ENCODE assay signal across 8 mouse cellular contexts in genomic region chr11:58307411-58308080, GRCm38 (mm10). TPM values are rescaled to one million over a fixed set of nuclear protein-coding genes. Genes with fewer than 3 reads are reported as not detected.
DNase-seq lines count a peak whose midpoint lies in the region; ATAC-seq and TF ChIP-seq lines count a peak whose summit lies in the region.

No protein-coding gene starts in this region.

- H3K36me3 ChIP-seq in CH12.LX (replicated peaks in 1 of 2; ENCODE audit: control insufficient read depth in 1 of 2, insufficient read depth in 1 of 2, low read length in 1 of 2) = peaks cover 3 to 38% of the 10 kb centered on the region in 2 experiments
- H3K36me3 ChIP-seq in heart, postnatal 0 days (replicated peaks; ENCODE audit: control insufficient read depth, insufficient read depth, low read length) = no peaks in the 10 kb centered on the region
- no peaks in the 10 kb centered on the region for H3K36me3 ChIP-seq in lung, postnatal 0 days (ENCODE audit: insufficient read depth, low read length)

- H3K9ac ChIP-seq in CH12.LX (ENCODE audit: insufficient read depth, low read depth) = peak overlapping the region; percentile 17
- peak overlapping the region; percentile 38 for H3K9ac ChIP-seq in heart, postnatal 0 days (replicated peaks; ENCODE audit: low read depth, low read length)
- H3K9ac ChIP-seq in lung, postnatal 0 days (replicated peaks; ENCODE audit: low read depth) = no peak overlapping the region

- ATAC-seq in erythroid progenitor cell, adult 5-6 weeks (replicated peaks; ENCODE audit: low FRiP score, poor library complexity, severe bottlenecking) = peak; percentile 53
- ATAC-seq in heart, postnatal 0 days (ENCODE audit: insufficient read depth, low read depth) = peak; percentile 22
- ATAC-seq in lung, postnatal 0 days = peak; percentile 71

- under 1% methylated on average over 41 of the region's 42 CpGs for WGBS in heart, postnatal 0 days
- WGBS in lung, postnatal 0 days = under 1% methylated on average over 42 of the region's 42 CpGs

- DNase-seq in CH12.LX (ENCODE audit: extremely low read depth) = no peak
- no peak for DNase-seq in heart, postnatal 0 days (ENCODE audit: low spot score)
- DNase-seq in kidney, postnatal 25 days = peak; percentile 61 to 88
- peak; percentile 79 for DNase-seq in lung, postnatal 0 days (ENCODE audit: low spot score)
- DNase-seq in ovary, postnatal 10 days (ENCODE audit: low spot score) = peak; percentile 47
- DNase-seq in thymus, postnatal 25 days = peak; percentile 67

- H3K4me3 ChIP-seq in CH12.LX (replicated peaks in 1 of 3; ENCODE audit: low read depth in 2 of 3, low read length in 2 of 3, poor library complexity in 1 of 3) = peak overlapping the region; percentile 19 to 62 (median 56)
- H3K4me3 ChIP-seq in bone marrow macrophage, adult 2 months (ENCODE audit: insufficient read depth, low read length) = peak overlapping the region; percentile 74
- H3K4me3 ChIP-seq in heart, postnatal 0 days (ENCODE audit: low read depth, low read length) = peak overlapping the region; percentile 45
- H3K4me3 ChIP-seq in lung, postnatal 0 days (ENCODE audit: low read depth, low read length) = peak overlapping the region; percentile 43

- H3K9me3 ChIP-seq in CH12.LX (replicated peaks; ENCODE audit: low read length) = no peaks in the 10 kb centered on the region
- no peaks in the 10 kb centered on the region for H3K9me3 ChIP-seq in heart, postnatal 0 days (replicated peaks; ENCODE audit: control insufficient read depth, low read length)
- no peaks in the 10 kb centered on the region for H3K9me3 ChIP-seq in lung, postnatal 0 days (ENCODE audit: low read length)

- dilution Hi-C loops in CH12.LX (cut with MboI; ENCODE audit: extremely low pct_ligation_motif_present, extremely low pct_unique_long_range_greater_than_20kb, low sequenced_read_pairs) = no loop called here

- no peaks in the 10 kb centered on the region for H3K79me2 ChIP-seq in CH12.LX (replicated peaks; ENCODE audit: control insufficient read depth, extremely low read depth, insufficient read depth, poor library complexity, severe bottlenecking)

- H3K27me3 ChIP-seq in CH12.LX (replicated peaks) = no peaks in the 10 kb centered on the region
- no peaks in the 10 kb centered on the region for H3K27me3 ChIP-seq in heart, postnatal 0 days (ENCODE audit: control insufficient read depth, insufficient read depth, low read length)
- H3K27me3 ChIP-seq in lung, postnatal 0 days (replicated peaks; ENCODE audit: insufficient read depth, low read length) = no peaks in the 10 kb centered on the region

- TF ChIP-seq EP300 in CH12.LX (IDR thresholded peaks at IDR 0.05; ENCODE audit: low read length) = no peak
- TF ChIP-seq EP300 in heart, postnatal 0 days (IDR thresholded peaks at IDR 0.05; ENCODE audit: low read depth) = no peak
- TF ChIP-seq EP300 in lung, postnatal 0 days (IDR thresholded peaks at IDR 0.05) = no peak

- no peak overlapping the region for H3K27ac ChIP-seq in CH12.LX (ENCODE audit: insufficient read depth, low read depth)
- peak overlapping the region; percentile 0; the same call in 1 of the 2 replicates for H3K27ac ChIP-seq in bone marrow macrophage, adult 2 months (ENCODE audit: insufficient read depth, low read depth, low read length)
- no peak overlapping the region for H3K27ac ChIP-seq in heart, postnatal 0 days (ENCODE audit: low read depth)
- H3K27ac ChIP-seq in lung, postnatal 0 days (ENCODE audit: low read length) = peak overlapping the region; percentile 6

- peak overlapping the region; percentile 55 for H3K4me2 ChIP-seq in CH12.LX (ENCODE audit: insufficient read depth, low read depth, poor library complexity, severe bottlenecking)
- H3K4me2 ChIP-seq in heart, postnatal 0 days (ENCODE audit: low read depth, low read length) = peak overlapping the region; percentile 83
- H3K4me2 ChIP-seq in lung, postnatal 0 days (replicated peaks; ENCODE audit: low read depth, low read length) = peak overlapping the region; percentile 67

- TF ChIP-seq RAD21 in CH12.LX (IDR thresholded peaks at IDR 0.05; ENCODE audit: low read depth, low read length) = no peak; the same call in 1 of the 2 replicates

- in situ Hi-C loops in CH12.LX (cut with MboI; ENCODE audit: low pct_ligation_motif_present, low pct_unique_long_range_greater_than_20kb, low sequenced_read_pairs) = loop anchor here (10.0 kb wide), 2 partner anchors 123 to 353 kb away; no protein-coding TSS in a partner anchor

- peak in 1 of 2 experiments; percentile 55; a peak in 2 of 4 replicates for TF ChIP-seq CTCF in CH12.LX (conservative IDR thresholded peaks at IDR 0.05 in 1 of 2, IDR thresholded peaks at IDR 0.05 in 1 of 2; ENCODE audit: low read depth in 2 of 2, low read length in 2 of 2)
- TF ChIP-seq CTCF in bone marrow macrophage, adult 2 months (IDR thresholded peaks at IDR 0.05; ENCODE audit: low read depth, low read length) = 0 out of 2 replicates have a peak, but pooled peaks have one; percentile 31
- no peak for TF ChIP-seq CTCF in heart, postnatal 0 days (IDR thresholded peaks at IDR 0.05; ENCODE audit: low read depth)
- TF ChIP-seq CTCF in lung, postnatal 0 days (IDR thresholded peaks at IDR 0.05) = peak; percentile 45

- no peak for TF ChIP-seq POLR2A in CH12.LX (IDR thresholded peaks at IDR 0.05; ENCODE audit: low read depth, low read length)
- TF ChIP-seq POLR2A in bone marrow macrophage, adult 2 months (IDR thresholded peaks at IDR 0.05; ENCODE audit: borderline replicate concordance, low read depth, low read length) = no peak

- peaks cover 8 to 24% of the 10 kb centered on the region in 2 experiments for H3K4me1 ChIP-seq in CH12.LX (ENCODE audit: control insufficient read depth in 1 of 2, insufficient read depth in 2 of 2)
- H3K4me1 ChIP-seq in bone marrow macrophage, adult 2 months (ENCODE audit: control insufficient read depth, insufficient read depth, low read length) = peaks cover 8% of the 10 kb centered on the region; the same call in 1 of the 2 replicates
- peaks cover 11% of the 10 kb centered on the region for H3K4me1 ChIP-seq in heart, postnatal 0 days (ENCODE audit: control insufficient read depth, insufficient read depth)
- peaks cover 10% of the 10 kb centered on the region for H3K4me1 ChIP-seq in lung, postnatal 0 days (ENCODE audit: insufficient read depth, low read depth, low read length)

TF ChIP-seq in CH12.LX, 34 proteins besides CTCF, POLR2A, EP300 and RAD21:
- TF ChIP-seq SMC3 (IDR thresholded peaks at IDR 0.05; ENCODE audit: low read depth, low read length) (0 out of 2 replicates have a peak, but pooled peaks have one; percentile 6), USF1 (IDR thresholded peaks at IDR 0.05; ENCODE audit: low read depth, low read length) (no peak), TCF12 (IDR thresholded peaks at IDR 0.05; ENCODE audit: low read depth, low read length) (0 out of 2 replicates have a peak, but pooled peaks have one; percentile 12)

RNA-seq across cellular contexts. Expression of gene Zfp692, which starts 0.7 kb away (rescaled TPM):
- 14.7 and 18.7 TPM in 2 replicates for total RNA-seq in CH12.LX (2012; rRNA removed)
- total RNA-seq in CH12.LX (2014; rRNA removed) = 13.1 and 14.2 TPM in 2 replicates
- polyA plus RNA-seq in CH12.LX (2012; ENCODE audit: insufficient read length, low read depth) = 17.6 and 17.7 TPM in 2 replicates
- polyA plus RNA-seq in bone marrow macrophage, adult 2 months (2012; ENCODE audit: insufficient read depth, insufficient read length, missing spikeins) = 12.1 and 13.5 TPM in 2 replicates
- 4.6 and 17.7 TPM in 2 replicates for total RNA-seq in erythroid progenitor cell, adult 5-6 weeks (2015; ENCODE audit: low replicate concordance)
- total RNA-seq in erythroid progenitor cell, adult 5-6 weeks (2017; ENCODE audit: low replicate concordance) = 17.1 and 19.1 TPM in 2 replicates
- 8.2 and 12.6 TPM in 2 replicates for total RNA-seq in heart, postnatal 0 days (2014; rRNA removed; ENCODE audit: low replicate concordance)
- polyA plus RNA-seq in heart, postnatal 0 days (2015; fragmentation: Nextera tagmentation; extraction: Ambion mirVana) = 4.9 and 5.0 TPM in 2 replicates
- 5.6 and 7.1 TPM in 2 replicates for polyA plus RNA-seq in lung, postnatal 0 days (2015; fragmentation: Nextera tagmentation; extraction: Ambion mirVana)

RNA-seq across cellular contexts. Expression of gene Zfp672, which starts 22.6 kb away (rescaled TPM):
- 34.9 and 43.7 TPM in 2 replicates for total RNA-seq in CH12.LX (2012; rRNA removed)
- total RNA-seq in CH12.LX (2014; rRNA removed) = 38.8 and 40.5 TPM in 2 replicates
- polyA plus RNA-seq in CH12.LX (2012; ENCODE audit: insufficient read length, low read depth) = 27.4 and 31.2 TPM in 2 replicates
- polyA plus RNA-seq in bone marrow macrophage, adult 2 months (2012; ENCODE audit: insufficient read depth, insufficient read length, missing spikeins) = 14.2 TPM in 2 replicates
- total RNA-seq in erythroid progenitor cell, adult 5-6 weeks (2015; ENCODE audit: low replicate concordance) = 75.3 and 80.5 TPM in 2 replicates
- total RNA-seq in erythroid progenitor cell, adult 5-6 weeks (2017; ENCODE audit: low replicate concordance) = 27.6 and 39.9 TPM in 2 replicates
- total RNA-seq in heart, postnatal 0 days (2014; rRNA removed; ENCODE audit: low replicate concordance) = 31.4 and 62.4 TPM in 2 replicates
- 53.5 and 60.8 TPM in 2 replicates for polyA plus RNA-seq in heart, postnatal 0 days (2015; fragmentation: Nextera tagmentation; extraction: Ambion mirVana)
- 32.0 and 34.7 TPM in 2 replicates for polyA plus RNA-seq in lung, postnatal 0 days (2015; fragmentation: Nextera tagmentation; extraction: Ambion mirVana)

RNA-seq across cellular contexts. Expression of gene Sh3bp5l, which starts 23.0 kb away (rescaled TPM):
- total RNA-seq in CH12.LX (2012; rRNA removed) (26.1 and 27.7 TPM in 2 replicates), CH12.LX (2014; rRNA removed) (18.1 and 18.6 TPM in 2 replicates)
- polyA plus RNA-seq in CH12.LX (2012; ENCODE audit: insufficient read length, low read depth) = 22.2 and 22.8 TPM in 2 replicates
- 17.3 and 19.2 TPM in 2 replicates for polyA plus RNA-seq in bone marrow macrophage, adult 2 months (2012; ENCODE audit: insufficient read depth, insufficient read length, missing spikeins)
- 10.5 and 13.3 TPM in 2 replicates for total RNA-seq in erythroid progenitor cell, adult 5-6 weeks (2015; ENCODE audit: low replicate concordance)
- total RNA-seq in erythroid progenitor cell, adult 5-6 weeks (2017; ENCODE audit: low replicate concordance) = 19.8 and 118 TPM in 2 replicates
- 30.2 and 42.9 TPM in 2 replicates for total RNA-seq in heart, postnatal 0 days (2014; rRNA removed; ENCODE audit: low replicate concordance)
- 28.2 and 29.5 TPM in 2 replicates for polyA plus RNA-seq in heart, postnatal 0 days (2015; fragmentation: Nextera tagmentation; extraction: Ambion mirVana)
- 33.7 and 38.0 TPM in 2 replicates for polyA plus RNA-seq in lung, postnatal 0 days (2015; fragmentation: Nextera tagmentation; extraction: Ambion mirVana)

RNA-seq across cellular contexts. Expression of gene 4930438A08Rik, which starts 32.9 kb away (rescaled TPM):
- total RNA-seq in CH12.LX (2012; rRNA removed) = not detected in 2 replicates
- total RNA-seq in CH12.LX (2014; rRNA removed) = not detected in 2 replicates
- polyA plus RNA-seq in CH12.LX (2012; ENCODE audit: insufficient read length, low read depth) = not detected in 2 replicates
- polyA plus RNA-seq in bone marrow macrophage, adult 2 months (2012; ENCODE audit: insufficient read depth, insufficient read length, missing spikeins) = not detected in 2 replicates
- 4.3 and 10.9 TPM in 2 replicates for total RNA-seq in erythroid progenitor cell, adult 5-6 weeks (2015; ENCODE audit: low replicate concordance)
- 2.7 and 9.5 TPM in 2 replicates for total RNA-seq in erythroid progenitor cell, adult 5-6 weeks (2017; ENCODE audit: low replicate concordance)
- not detected in 2 replicates for total RNA-seq in heart, postnatal 0 days (2014; rRNA removed; ENCODE audit: low replicate concordance)
- not detected in 2 replicates for polyA plus RNA-seq in heart, postnatal 0 days (2015; fragmentation: Nextera tagmentation; extraction: Ambion mirVana)
- polyA plus RNA-seq in lung, postnatal 0 days (2015; fragmentation: Nextera tagmentation; extraction: Ambion mirVana) = 0.16 and 0.17 TPM in 2 replicates

Comparison
In these comparisons a context has a peak if more than half of its experiments do, and no peak if none do; other contexts are left out.
1. DNase-seq: peak in kidney, postnatal 25 days (2 of 2), lung, postnatal 0 days (single experiment), ovary, postnatal 10 days (single experiment) and thymus, postnatal 25 days (single experiment); none in CH12.LX (single experiment) and heart, postnatal 0 days (single experiment).
2. H3K27ac ChIP-seq: peak in bone marrow macrophage, adult 2 months (single experiment) and lung, postnatal 0 days (single experiment); none in CH12.LX (single experiment) and heart, postnatal 0 days (single experiment).
3. Peak in every context shown above with its lines, with median percentiles within 50 percentile points of each other: H3K4me2 ChIP-seq, H3K4me3 ChIP-seq and ATAC-seq.